Mouse (Mus musculus) CH12.LX (cell line): Measurements from ENCODE around the gene Armc12. TPM values are rescaled to one million over a fixed set of nuclear protein-coding genes. Genes with fewer than 3 reads are reported as not detected.

Experiments used
- DNase-seq: peaks from one replicate; pipeline ENCODE4 v3.0.0-alpha.2; 2013; ENCODE audit errors: extremely low read depth
- H3K27ac ChIP-seq: 2 replicates; pipeline ENCODE4 v1.5.1; 2012; ENCODE audit warnings: low read depth, mild to moderate bottlenecking, control low read depth, moderate library complexity; ENCODE audit not compliant: insufficient read depth
- H3K27me3 ChIP-seq: replicated peaks from 2 replicates; pipeline ENCODE3; 2012; ENCODE audit warnings: inconsistent platforms
- H3K36me3 ChIP-seq, 2 experiments: replicated peaks in 1 of 2; 2 replicates each; pipeline versions ENCODE3 to v1.6.1; 2012; ENCODE audit warnings: inconsistent platforms in 1 of 2, low read length in 1 of 2, mild to moderate bottlenecking in 1 of 2, mixed read lengths in 1 of 2, moderate library complexity in 1 of 2; ENCODE audit not compliant: control insufficient read depth in 1 of 2, insufficient read depth in 1 of 2
- H3K4me1 ChIP-seq, 2 experiments: 2 replicates each; pipeline ENCODE4 v1.6.1; 2012; ENCODE audit warnings: inconsistent platforms in 1 of 2, moderate library complexity in 1 of 2; ENCODE audit not compliant: insufficient read depth in 2 of 2, control insufficient read depth in 1 of 2
- H3K4me2 ChIP-seq: 2 replicates; pipeline ENCODE4 v1.6.1; 2012; ENCODE audit warnings: low read depth, mild to moderate bottlenecking, control low read depth; ENCODE audit not compliant: poor library complexity, insufficient read depth, severe bottlenecking
- H3K4me3 ChIP-seq, 3 experiments: fragments of 150-350 bp in 1 of 3; sonication (generic) in 1 of 3; replicated peaks in 1 of 3; 2 replicates each; pipeline versions ENCODE3 to v1.5.1; 2011 to 2012; ENCODE audit warnings: low read depth in 2 of 3, low read length in 2 of 3, mild to moderate bottlenecking in 2 of 3, moderate library complexity in 2 of 3, control low read depth in 1 of 3, improper control_type of control experiment in 1 of 3, inconsistent platforms in 1 of 3, mixed read lengths in 1 of 3; ENCODE audit not compliant: poor library complexity in 1 of 3
- H3K79me2 ChIP-seq: replicated peaks from 2 replicates; pipeline ENCODE4 v1.6.1; 2012; ENCODE audit warnings: mild to moderate bottlenecking, moderate library complexity; ENCODE audit not compliant: control insufficient read depth, poor library complexity, insufficient read depth, severe bottlenecking; ENCODE audit errors: extremely low read depth
- H3K9ac ChIP-seq: 2 replicates; pipeline ENCODE4 v1.6.1; 2012; ENCODE audit warnings: low read depth, mild to moderate bottlenecking, control low read depth, moderate library complexity; ENCODE audit not compliant: insufficient read depth
- H3K9me3 ChIP-seq: replicated peaks from 2 replicates; pipeline ENCODE3; 2012; ENCODE audit warnings: low read length, inconsistent platforms, mixed read lengths
- BHLHE40 ChIP-seq: IDR thresholded peaks from 2 replicates; pipeline ENCODE4 v1.6.1; 2011; ENCODE audit warnings: mild to moderate bottlenecking, low read depth, low read length, improper control_type of control experiment
- CHD2 ChIP-seq: IDR thresholded peaks from 2 replicates; pipeline ENCODE4 v1.6.1; 2011; ENCODE audit warnings: low read length, improper control_type of control experiment
- CTCF ChIP-seq, 2 experiments: IDR thresholded peaks in 1 of 2; conservative IDR thresholded peaks in 1 of 2; 2 replicates each; pipeline ENCODE4 v1.5.1; 2011 to 2012; ENCODE audit warnings: low read depth in 2 of 2, low read length in 2 of 2, improper control_type of control experiment in 1 of 2, inconsistent platforms in 1 of 2, mild to moderate bottlenecking in 1 of 2, moderate library complexity in 1 of 2
- ELF1 ChIP-seq: IDR thresholded peaks from 2 replicates; pipeline ENCODE4 v1.6.1; 2014; ENCODE audit warnings: low read depth, mild to moderate bottlenecking, inconsistent platforms, low read length, improper control_type of control experiment
- EP300 ChIP-seq: IDR thresholded peaks from 2 replicates; pipeline ENCODE4 v1.6.1; 2011; ENCODE audit warnings: low read length, improper control_type of control experiment
- ETS1 ChIP-seq: conservative IDR thresholded peaks from 2 replicates; pipeline ENCODE4 v1.6.1; 2012; ENCODE audit warnings: low read depth, mild to moderate bottlenecking, inconsistent platforms, low read length, improper control_type of control experiment, moderate library complexity
- GABPA ChIP-seq: IDR thresholded peaks from 2 replicates; pipeline ENCODE4 v1.6.1; 2012; ENCODE audit warnings: low read depth, low read length, improper control_type of control experiment, inconsistent platforms; ENCODE audit not compliant: insufficient replicate concordance
- IRF4 ChIP-seq: IDR thresholded peaks from 2 replicates; pipeline ENCODE4 v1.6.1; 2014; ENCODE audit warnings: low read depth, mild to moderate bottlenecking, inconsistent platforms, low read length, improper control_type of control experiment
- JUN ChIP-seq: IDR thresholded peaks from 2 replicates; pipeline ENCODE4 v1.6.1; 2011; ENCODE audit warnings: low read depth, mild to moderate bottlenecking, low read length, improper control_type of control experiment, moderate library complexity; ENCODE audit not compliant: insufficient read depth
- JUND ChIP-seq: conservative IDR thresholded peaks from 2 replicates; pipeline ENCODE4 v1.6.1; 2011; ENCODE audit warnings: low read depth, low read length, improper control_type of control experiment
- MAFK ChIP-seq: IDR thresholded peaks from 2 replicates; pipeline ENCODE4 v1.6.1; 2011; ENCODE audit warnings: low read length, improper control_type of control experiment; ENCODE audit not compliant: insufficient replicate concordance
- MAX ChIP-seq: IDR thresholded peaks from 2 replicates; pipeline ENCODE4 v1.6.1; 2011; ENCODE audit warnings: low read length, improper control_type of control experiment
- MAZ ChIP-seq: IDR thresholded peaks from 2 replicates; pipeline ENCODE4 v1.6.1; 2012; ENCODE audit warnings: low read depth, mild to moderate bottlenecking, inconsistent platforms, low read length, improper control_type of control experiment, moderate library complexity
- MYC ChIP-seq: IDR thresholded peaks from 2 replicates; pipeline ENCODE4 v1.6.1; 2011; ENCODE audit warnings: low read depth, mild to moderate bottlenecking, improper control_type of control experiment, low read length
- NELFE ChIP-seq: IDR thresholded peaks from 2 replicates; pipeline ENCODE4 v1.6.1; 2011; ENCODE audit warnings: low read depth, low read length, improper control_type of control experiment
- NRF1 ChIP-seq: IDR thresholded peaks from 2 replicates; pipeline ENCODE4 v1.6.1; 2014; ENCODE audit warnings: low read depth, mild to moderate bottlenecking, inconsistent platforms, low read length, improper control_type of control experiment, moderate library complexity
- PAX5 ChIP-seq: IDR thresholded peaks from 2 replicates; pipeline ENCODE4 v1.6.1; 2012; ENCODE audit warnings: low read length, inconsistent platforms, mixed read lengths
- POLR2A ChIP-seq: IDR thresholded peaks from 2 replicates; pipeline ENCODE4 v1.6.1; 2011; ENCODE audit warnings: low read depth, mild to moderate bottlenecking, improper control_type of control experiment, low read length
- POLR2AphosphoS2 ChIP-seq: IDR thresholded peaks from 2 replicates; pipeline ENCODE4 v1.6.1; 2011; ENCODE audit warnings: low read depth, low read length, improper control_type of control experiment
- SIN3A ChIP-seq: IDR thresholded peaks from 2 replicates; pipeline ENCODE4 v1.6.1; 2012; ENCODE audit warnings: low read length, improper control_type of control experiment, inconsistent platforms
- SMC3 ChIP-seq: IDR thresholded peaks from 2 replicates; pipeline ENCODE4 v1.6.1; 2011; ENCODE audit warnings: low read depth, low read length, improper control_type of control experiment
- TBP ChIP-seq: conservative IDR thresholded peaks from 2 replicates; pipeline ENCODE4 v1.6.1; 2011; ENCODE audit warnings: low read depth, low read length, improper control_type of control experiment
- UBTF ChIP-seq: IDR thresholded peaks from 2 replicates; pipeline ENCODE4 v1.6.1; 2012; ENCODE audit warnings: low read depth, mild to moderate bottlenecking, inconsistent platforms, low read length, improper control_type of control experiment, moderate library complexity
- ZC3H11A ChIP-seq: IDR thresholded peaks from 2 replicates; pipeline ENCODE4 v1.6.1; 2012; ENCODE audit warnings: low read depth, mild to moderate bottlenecking, inconsistent platforms, low read length, improper control_type of control experiment
- ZKSCAN1 ChIP-seq: IDR thresholded peaks from 2 replicates; pipeline ENCODE4 v1.6.1; 2012; ENCODE audit warnings: low read depth, inconsistent platforms, low read length, improper control_type of control experiment, borderline replicate concordance
- ZNF384 ChIP-seq: IDR thresholded peaks from 2 replicates; pipeline ENCODE4 v1.6.1; 2012; ENCODE audit warnings: low read depth, low read length, improper control_type of control experiment, inconsistent platforms
- dilution Hi-C: fragments of 300-500 bp; cut with MboI; formaldehyde crosslinking; loops from 2 replicates; pipeline ENCODE4 v1.14.3; 2020; ENCODE audit warnings: low sequenced_read_pairs; ENCODE audit not compliant: extremely low pct_unique_long_range_greater_than_20kb, extremely low pct_ligation_motif_present
- in situ Hi-C: fragments of 300-500 bp; cut with MboI; formaldehyde crosslinking; loops from 3 replicates; pipeline ENCODE4 v1.14.3; 2019; ENCODE audit warnings: low sequenced_read_pairs, low pct_ligation_motif_present, low pct_unique_long_range_greater_than_20kb, mixed read lengths
- polyA plus RNA-seq: library from polyadenylated mRNA; unstranded; fragments of >175 nt; gene quantifications from 2 replicates; pipeline ENCODE4 v1.2.1, GENCODE M21; 2012; ENCODE audit warnings: low read depth; ENCODE audit not compliant: insufficient read length
- total RNA-seq, 2 experiments: library from RNA; depleted of rRNA; stranded (reverse); fragments of 300-350 nt in 1 of 2; fragments of >200 nt in 1 of 2; gene quantifications; 2 replicates each; pipeline ENCODE4 v1.2.3; 2012 to 2014

The Armc12 gene
- total and polyA plus RNA-seq, 3 experiments: not detected

- H3K27ac ChIP-seq: no peak overlapping the region; the same call in 1 of the 2 replicates
- H3K4me1 ChIP-seq: peaks cover 21 to 58% of the 10 kb centered on the region in 2 experiments
- DNase-seq: peak; percentile 48
- peak overlapping the region; percentile 53 for H3K4me2 ChIP-seq
- peaks cover 0 to 2% of the 10 kb centered on the region in 2 experiments for H3K36me3 ChIP-seq
- in situ Hi-C loops: loop anchor here (5.0 to 25.0 kb wide), 3 partner anchors 46 to 311 kb away; partner anchors contain the start of gene Def6
- H3K9me3 ChIP-seq: no peaks in the 10 kb centered on the region
- peak overlapping the region; percentile 53 to 70 (median 70) for H3K4me3 ChIP-seq
- H3K79me2 ChIP-seq: no peaks in the 10 kb centered on the region
- peak overlapping the region; percentile 65 for H3K9ac ChIP-seq
- TF ChIP-seq POLR2AphosphoS2 (no peak), ZKSCAN1 (no peak), SMC3 (no peak), MYC (no peak), BHLHE40 (no peak), NELFE (no peak), CHD2 (no peak), MAFK (no peak), TBP (no peak), CTCF (conservative IDR thresholded peaks at IDR 0.05 in 1 of 2, IDR thresholded peaks at IDR 0.05 in 1 of 2; ENCODE audit: low read depth in 2 of 2, low read length in 2 of 2) (no peak), JUN (no peak), MAX (no peak), POLR2A (no peak; the same call in 1 of the 2 replicates), MAZ (no peak), ELF1 (0 out of 2 replicates have a peak, but pooled peaks have one; percentile 0), UBTF (no peak), EP300 (no peak), ZNF384 (peak; percentile 68), NRF1 (no peak), IRF4 (peak; percentile 5), PAX5 (no peak), ETS1 (no peak), JUND (no peak), SIN3A (peak; percentile 36; the same call in 1 of the 2 replicates), ZC3H11A (no peak), GABPA (no peak)
- TF ChIP-seq, all 38 proteins: peak for 4
- dilution Hi-C loops: no loop called here
- H3K27me3 ChIP-seq: peaks cover 13% of the 10 kb centered on the region
Observed at GRCm38 (mm10) chr17:28523355-28524008, 7.1 kb upstream of the Armc12 start.
